Mouse (Mus musculus) layer of hippocampus, postnatal 25 days (tissue): ENCODE measurements around the gene Acat2. TPM values are rescaled to one million over a fixed set of nuclear protein-coding genes. Genes with fewer than 3 reads are reported as not detected.
A peak's percentile ranks its signal among the peaks of the same experiment; 100 is the strongest.
"Not testable (repeated sequence)": the region's sequence is repeated elsewhere in the genome, so short reads cannot be mapped to it uniquely, and the experiment has no call there.

Experiments
- DNase-seq, 2 experiments: peaks; one replicate each; pipeline ENCODE4 v3.0.0; 2022; ENCODE audit warnings: mixed read lengths in 2 of 2, low spot score in 1 of 2; ENCODE audit errors: extremely low spot score in 1 of 2
- total RNA-seq, 2 experiments: library from RNA; stranded (reverse); gene quantifications; 2 replicates each; pipeline ENCODE4 v1.2.3; 2021

Gene Acat2
- total RNA-seq, 2 experiments from 2014 or later = 53.6 to 56.1 TPM

- no peak for DNase-seq
Measured at GRCm38 (mm10) chr17:12963476-12963875, 2.9 kb upstream of the Acat2 start.

GRCm38 (mm10) chr17:12959377-12959776 is 1.2 kb downstream of the Acat2 start:
- not testable (repeated sequence) for DNase-seq

GRCm38 (mm10) chr17:12956664-12957063 is 3.9 kb downstream of the Acat2 start:
- no peak for DNase-seq

DNA sequence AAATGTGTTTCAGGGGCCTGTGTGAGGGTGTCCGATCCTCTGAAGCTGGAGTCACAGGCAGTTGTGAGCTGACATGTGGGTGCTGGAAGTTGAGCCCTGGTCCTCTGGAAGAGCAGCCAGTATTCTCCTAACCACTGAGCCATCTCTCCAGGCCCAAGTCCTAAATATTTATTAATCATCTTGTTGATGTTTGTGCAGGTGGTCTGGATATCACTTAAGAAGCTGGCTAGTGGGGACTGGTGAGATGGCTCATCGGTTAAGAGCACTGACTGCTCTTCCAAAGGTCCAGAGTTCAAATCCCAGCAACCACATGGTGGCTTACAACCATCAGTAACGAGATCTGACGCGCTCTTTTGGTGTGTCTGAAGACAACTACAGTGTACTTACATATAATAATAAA is 10.9 kb downstream of the Acat2 start:
- DNase-seq = no peak

GRCm38 (mm10) chr17:12942459-12943162 is 17.9 kb downstream of the Acat2 start:
- DNase-seq = no peak

DNA sequence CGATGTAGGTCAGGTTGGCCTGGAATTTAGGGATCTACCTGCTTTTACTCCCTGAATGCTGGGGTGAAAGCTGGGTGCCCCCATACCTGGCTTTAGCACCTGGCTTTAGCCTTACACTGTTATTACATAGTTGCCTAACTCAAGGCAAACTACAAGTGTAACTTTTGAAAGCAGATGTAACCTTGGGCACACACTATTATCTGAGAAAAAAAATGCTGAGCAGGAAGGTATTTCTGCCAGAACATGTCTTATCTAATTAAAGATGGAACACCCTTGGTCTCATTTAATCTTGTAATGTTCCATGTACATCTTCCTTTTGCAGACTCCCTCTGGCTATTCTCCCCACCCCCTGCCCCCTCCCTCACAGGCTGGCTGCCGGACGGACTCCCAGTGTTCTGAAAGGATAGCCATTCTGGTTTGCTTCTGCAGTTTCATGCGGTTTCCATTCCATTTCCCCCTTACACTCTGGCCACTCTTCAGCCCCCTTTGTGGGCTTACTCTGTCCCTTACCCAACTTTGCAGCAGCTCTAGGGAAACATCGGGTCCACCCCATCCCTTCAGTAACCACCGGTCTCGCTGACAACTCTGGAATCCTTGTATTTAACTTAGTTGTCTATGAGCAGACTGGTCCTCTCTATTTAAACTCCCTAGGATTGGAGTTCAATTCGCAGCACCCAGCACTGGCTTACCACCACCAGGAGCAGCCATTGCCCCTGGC is 18.8 kb downstream of the Acat2 start:
- DNase-seq = no peak

DNA sequence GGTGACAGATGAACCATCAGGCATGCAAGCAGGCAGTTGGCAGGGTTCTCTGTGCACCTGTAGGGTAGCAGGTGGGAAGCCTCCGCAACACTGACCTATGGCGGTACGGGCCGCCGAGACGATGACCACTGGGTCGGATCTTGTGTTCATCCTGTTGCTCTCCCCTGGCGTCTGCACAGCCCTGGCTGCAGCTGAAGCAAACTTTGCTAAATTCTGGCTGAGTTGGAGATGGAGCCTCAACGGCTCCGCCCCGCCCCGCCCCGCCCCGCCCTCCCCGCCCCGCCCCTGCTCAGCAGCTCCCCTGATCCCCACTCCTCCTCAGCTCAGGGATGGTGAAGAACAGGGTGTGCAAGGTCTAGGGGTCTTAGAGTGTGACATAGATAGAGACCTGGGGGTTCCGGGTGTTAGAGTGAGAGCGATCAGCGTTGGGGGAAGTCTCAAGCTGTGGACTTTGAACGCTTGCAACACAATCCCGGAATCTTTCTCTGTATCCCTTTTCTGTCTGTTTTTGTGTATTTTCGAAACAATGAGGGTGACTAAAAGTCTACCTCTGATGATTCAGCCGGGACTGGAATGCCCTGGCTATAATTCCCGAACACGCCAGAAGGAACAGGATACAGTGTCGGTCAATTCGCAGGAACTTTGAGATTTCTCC is 20.3 kb downstream of the Acat2 start, which contains the start of gene Acat3:
Gene Acat3, minus strand, starts transcription at position 450 of the 655 bp plus-strand sequence.
- DNase-seq = no peak

DNA sequence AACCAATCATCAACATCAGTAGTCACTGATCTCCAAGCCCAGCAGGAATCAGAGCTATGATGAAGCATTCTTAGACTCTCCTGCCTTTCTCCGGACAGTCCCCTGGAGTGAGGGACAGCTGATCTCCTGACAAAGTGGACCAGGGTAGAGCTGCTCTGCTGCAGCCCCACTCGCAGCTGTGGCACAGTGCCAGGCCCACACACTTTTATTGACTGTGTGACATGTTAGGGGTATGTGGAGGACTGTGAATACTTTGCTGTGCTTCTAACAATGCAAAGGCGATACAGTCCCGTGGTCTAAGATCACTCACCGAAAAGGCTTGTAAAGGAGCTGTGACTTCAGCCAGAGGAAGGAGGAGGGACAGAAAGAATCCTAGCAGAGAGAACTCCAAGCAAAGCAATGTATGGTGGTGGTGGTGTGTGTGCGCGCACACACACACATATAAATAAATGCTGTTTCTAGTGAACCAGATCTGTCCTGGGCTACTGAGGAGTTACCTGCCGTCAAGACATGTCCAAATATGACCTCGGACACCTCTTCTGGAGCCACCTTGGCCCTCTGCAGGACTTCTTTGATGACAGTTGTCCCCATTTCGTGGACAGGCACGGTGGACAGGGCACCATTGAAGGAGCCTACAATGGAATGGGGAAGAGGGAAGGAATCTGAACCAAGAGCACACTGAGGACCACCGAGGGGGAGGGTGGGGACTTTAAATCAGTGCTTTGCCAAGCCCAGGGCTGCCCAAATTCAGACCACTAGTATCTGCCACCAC is 21.0 kb downstream of the Acat2 start:
- not testable (repeated sequence) for DNase-seq

GRCm38 (mm10) chr17:12938077-12938476 is 22.5 kb downstream of the Acat2 start:
- DNase-seq = no peak

DNA sequence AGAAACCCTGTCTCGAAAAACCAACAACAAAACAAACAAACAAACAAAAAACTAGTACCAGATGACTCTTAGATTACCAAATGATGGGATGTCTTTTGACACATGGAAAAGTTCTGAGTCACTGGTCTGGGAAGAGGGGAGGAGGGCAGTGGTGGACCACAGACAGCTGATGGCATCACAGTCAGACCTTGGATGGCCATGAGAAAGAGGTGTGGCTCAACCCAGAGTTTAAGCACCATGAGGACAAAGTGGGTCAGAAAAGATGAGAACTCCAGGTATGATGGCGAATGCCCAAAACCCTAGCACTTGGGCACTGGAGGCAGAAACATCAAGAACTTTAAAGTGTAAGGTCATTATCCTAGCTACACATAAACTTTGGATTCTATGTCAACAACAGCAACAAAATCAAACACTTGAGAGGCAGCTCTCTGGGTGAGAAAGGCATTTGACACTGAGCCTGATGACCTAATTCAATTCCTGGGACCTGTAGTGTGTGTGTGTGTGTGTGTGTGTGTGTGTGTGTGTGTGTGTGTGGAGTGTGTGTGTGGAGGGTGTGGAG is 23.1 kb downstream of the Acat2 start:
- no peak for DNase-seq

GRCm38 (mm10) chr17:12935719-12936118 is 24.8 kb downstream of the Acat2 start:
- DNase-seq = no peak

GRCm38 (mm10) chr17:12931576-12931975 is 29.0 kb downstream of the Acat2 start:
- not testable (repeated sequence) for DNase-seq

DNA sequence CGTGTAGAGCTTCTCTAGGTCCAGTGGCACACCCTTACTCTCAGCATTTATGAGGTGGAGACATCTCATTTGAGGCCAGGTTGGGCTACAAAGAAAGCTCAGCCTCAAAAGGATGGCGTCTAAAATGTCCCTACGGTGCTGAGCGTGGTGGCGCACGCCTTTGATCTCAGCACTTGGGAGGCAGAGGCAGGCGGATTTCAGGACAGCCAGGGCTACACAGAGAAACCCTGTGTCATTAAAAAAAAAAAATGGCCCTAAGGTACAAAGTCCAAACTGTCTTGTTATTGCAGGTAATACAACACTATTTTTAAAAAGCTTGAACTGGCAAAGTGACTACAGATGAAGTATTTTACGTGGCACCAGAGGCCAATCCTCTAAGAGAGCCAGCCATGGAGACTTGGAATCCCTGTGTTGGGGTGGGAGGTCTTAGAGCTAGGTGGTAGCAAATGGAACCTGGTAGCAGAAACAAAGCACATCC is 34.8 kb downstream of the Acat2 start:
- no peak for DNase-seq

DNA sequence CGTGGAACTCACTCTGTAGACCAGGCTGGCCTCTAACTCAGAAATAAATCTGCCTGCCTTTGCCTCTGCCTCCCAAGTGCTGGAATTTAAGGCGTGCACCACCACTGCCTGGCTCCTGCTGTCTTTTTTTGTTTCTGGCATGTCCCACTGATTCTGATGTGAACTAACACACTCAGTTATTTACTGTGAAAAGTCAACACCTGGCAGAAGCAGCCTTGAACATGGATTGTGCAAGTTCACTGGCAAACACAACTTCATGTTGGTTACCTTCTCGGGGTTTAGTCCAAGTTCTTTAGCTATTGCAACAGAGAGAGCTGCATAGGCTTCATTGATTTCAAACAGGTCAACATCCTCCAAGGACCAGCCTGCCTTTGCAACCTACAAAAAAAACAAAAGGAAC is 35.5 kb downstream of the Acat2 start:
- no peak for DNase-seq

DNA sequence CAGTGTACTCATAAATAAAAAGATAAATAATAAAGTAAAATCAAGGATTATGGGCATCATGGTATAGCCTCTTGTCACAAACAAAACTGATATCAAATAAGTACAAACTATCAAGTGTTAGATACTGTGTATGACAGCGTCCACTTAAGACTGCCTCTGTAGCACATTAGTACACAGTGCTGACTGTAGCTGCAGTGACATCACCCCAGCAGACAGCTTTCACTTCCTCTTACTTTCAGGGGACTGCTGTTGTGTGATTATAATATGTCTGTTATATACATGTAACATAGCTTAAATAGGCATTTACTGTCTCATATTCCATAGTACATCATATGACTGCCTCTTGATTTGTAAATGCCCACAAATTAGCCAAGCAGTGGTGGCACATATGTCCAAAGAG is 39.5 kb downstream of the Acat2 start:
- no peak for DNase-seq

- peak in 1 of 2 experiments; percentile 32 for DNase-seq
Measured at GRCm38 (mm10) chr17:12916588-12917380, 43.8 kb downstream of the Acat2 start.

- peak; percentile 90 to 91 for DNase-seq
Measured at GRCm38 (mm10) chr17:12915881-12916583, 44.5 kb downstream of the Acat2 start, which contains the start of gene Mrpl18. Mrpl18 (minus strand) TSS chr17:12916345.

- DNase-seq = peak in 1 of 2 experiments; percentile 18
Measured at GRCm38 (mm10) chr17:12915488-12915880, 45.1 kb downstream of the Acat2 start, which contains the start of gene Tcp1. Tcp1 (plus strand) TSS chr17:12915701.

DNA sequence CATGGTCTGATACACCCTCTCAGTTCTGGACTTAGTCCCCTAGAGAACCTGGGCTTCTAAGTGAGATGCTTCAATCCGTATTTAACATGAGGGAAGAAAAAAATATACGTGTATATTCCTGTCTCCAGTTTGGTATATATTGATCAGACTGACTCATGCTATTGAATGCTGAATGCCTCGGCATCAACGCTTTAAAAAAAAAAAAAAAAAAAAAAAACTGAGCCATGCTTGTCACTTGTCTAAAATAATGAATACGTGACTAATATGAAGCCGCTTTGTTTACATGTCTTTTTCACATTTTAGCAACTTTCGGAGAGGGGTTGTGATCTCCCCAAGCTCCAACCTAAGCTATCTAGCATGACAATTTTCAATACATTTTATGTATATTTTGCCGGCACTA is 50.2 kb downstream of the Acat2 start:
- DNase-seq = no peak
